Mouse (Mus musculus) lung, adult 2 months (tissue): Measurements from ENCODE around the gene Ypel3. TPM values are rescaled to one million over a fixed set of nuclear protein-coding genes. Genes with fewer than 3 reads are reported as not detected.

Source experiments
- DNase-seq: peaks from one replicate; pipeline ENCODE4 v3.0.0; 2022
- H3K4me1 ChIP-seq: fragments of 200-500 bp; 2 replicates; pipeline ENCODE4 v1.6.1; 2011; ENCODE audit warnings: low read length; ENCODE audit not compliant: control insufficient read depth, insufficient read depth
- H3K4me3 ChIP-seq: fragments of 200-500 bp; replicated peaks from 2 replicates; pipeline ENCODE3; 2011; ENCODE audit warnings: low read depth, mild to moderate bottlenecking, control low read depth, low read length; ENCODE audit errors: extremely low read depth
- CTCF ChIP-seq: fragments of 200-500 bp; IDR thresholded peaks from 2 replicates; pipeline ENCODE4 v1.5.1; 2011; ENCODE audit warnings: mild to moderate bottlenecking, low read length, control low read depth; ENCODE audit not compliant: insufficient read depth
- POLR2A ChIP-seq: fragments of 200-500 bp; IDR thresholded peaks from 2 replicates; pipeline ENCODE4 v1.6.1; 2011; ENCODE audit warnings: low read depth, mild to moderate bottlenecking, control low read depth, low read length, borderline replicate concordance; ENCODE audit errors: extremely low read depth
- WGBS: fragments of 180-500 bp; shearing (Covaris S2); methylation state at CpG from one replicate; pipeline ENCODE4 v1.1.7; 2018; 5-methylcytosine and 5-hydroxymethylcytosine counted together
- polyA plus RNA-seq: library from polyadenylated mRNA; depleted of rRNA; stranded (reverse); fragments of >200 nt; gene quantifications from 2 replicates; pipeline ENCODE4 v1.2.3, GENCODE M21; 2012

Gene Ypel3
- polyA plus RNA-seq, 1 experiment, result 390 TPM

GRCm38 (mm10) chr7:126789141-126789540 is 12.4 kb downstream of the Ypel3 start:
- DNase-seq, result no peak
- Histone ChIP-seq H3K4me1 (peaks cover 6% of the 10 kb centered on the region; the same call in 1 of the 2 replicates), H3K4me3 (no peak overlapping the region)
- WGBS, result 76% methylated on average over 4 of the region's 4 CpGs
- no peak for TF ChIP-seq CTCF
- TF ChIP-seq POLR2A, result no peak

DNA sequence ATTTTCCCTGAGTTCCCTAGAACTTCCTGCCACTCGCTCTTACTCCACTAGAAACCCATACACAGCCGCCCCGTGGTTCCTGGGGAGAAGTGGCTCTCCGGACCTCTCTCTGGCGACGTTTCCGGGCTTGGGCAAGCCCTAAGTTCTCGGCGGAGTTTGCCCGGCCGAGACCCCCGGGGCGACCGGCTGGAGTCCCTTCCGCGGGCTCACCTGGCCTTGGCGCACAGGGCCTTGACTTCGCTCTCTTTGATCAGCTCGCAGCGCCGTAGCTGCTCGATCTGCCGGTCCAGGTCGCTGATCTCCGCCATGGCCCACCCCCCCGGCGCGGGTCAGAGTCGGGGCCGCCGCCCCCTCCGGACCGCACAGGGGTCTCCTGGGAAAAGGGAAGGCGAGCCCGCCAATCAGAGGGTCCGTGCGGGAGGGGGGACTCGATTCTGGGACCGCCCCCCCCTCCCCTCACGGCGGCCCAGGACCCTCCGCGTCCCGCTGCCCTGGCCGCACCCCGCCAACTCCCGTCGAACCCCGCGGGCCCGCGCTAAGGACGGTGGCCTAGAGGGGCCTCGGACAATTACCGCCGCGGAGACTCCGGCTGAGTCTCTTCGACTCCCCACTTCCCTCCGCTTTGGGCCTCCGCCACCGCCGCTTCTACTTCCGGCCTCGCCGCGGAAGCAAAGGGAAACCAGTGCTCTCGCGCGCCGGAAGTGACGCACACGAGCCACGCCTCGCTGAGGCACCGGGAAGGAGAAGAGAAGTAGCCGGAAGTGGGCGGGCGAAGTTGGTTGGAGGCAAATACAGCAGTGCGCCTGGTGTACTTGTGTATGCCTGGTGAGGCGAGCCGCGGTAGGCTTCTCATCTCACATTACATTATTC is 15.3 kb downstream of the Ypel3 start, which contains the start of gene Ppp4c:
Gene Ppp4c (minus strand): TSS at position 646 of the 870 bp plus-strand sequence.
- peak; percentile 93 for DNase-seq
- WGBS, result under 1% methylated on average over 83 of the region's 83 CpGs
- Histone ChIP-seq H3K4me1 (peaks cover 6% of the 10 kb centered on the region), H3K4me3 (peak within 1 kb of the TSS; percentile 71)
- TF ChIP-seq CTCF (no peak), POLR2A (peak; percentile 82)

DNA sequence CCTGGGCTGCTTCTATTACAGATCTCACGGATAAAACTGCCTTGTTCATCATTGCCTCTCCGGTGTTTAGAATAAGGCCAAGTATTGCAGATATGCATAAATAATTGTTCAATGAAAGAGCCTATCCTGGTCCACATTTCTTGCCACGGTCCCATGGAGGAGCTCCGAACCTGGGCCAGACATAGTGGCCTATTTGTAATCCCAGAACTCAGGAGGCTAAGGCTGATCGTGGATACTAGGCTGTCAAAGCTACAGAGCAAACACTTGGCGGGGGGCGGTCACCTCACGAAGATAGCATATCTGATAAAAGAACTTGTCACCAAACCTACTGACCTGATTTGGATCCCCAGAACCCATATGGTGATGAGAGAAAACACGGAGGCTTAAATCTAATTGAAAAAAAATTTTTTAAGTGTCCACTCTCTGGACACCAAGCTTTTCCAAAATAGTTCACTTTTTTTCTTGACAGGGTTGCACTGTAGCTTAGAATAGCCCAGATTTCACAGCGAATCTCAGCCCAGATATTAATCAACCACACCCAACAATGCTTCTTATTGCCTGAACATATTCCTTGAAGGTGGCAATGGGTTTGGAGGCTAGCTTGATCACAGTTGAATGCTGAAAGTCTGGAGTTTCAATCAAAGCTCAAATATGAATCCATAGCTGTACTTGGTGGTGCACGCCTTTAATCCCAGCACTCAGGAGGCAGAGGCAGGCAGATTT is 16.1 kb downstream of the Ypel3 start:
- TF ChIP-seq POLR2A, result no peak
- TF ChIP-seq CTCF, result no peak
- H3K4me3 ChIP-seq, result peak overlapping the region; percentile 48
- DNase-seq, result no peak
- whole genome bisulfite sequencing, result 22% methylated on average over 11 of the region's 11 CpGs
- peaks cover 13% of the 10 kb centered on the region for H3K4me1 ChIP-seq

DNA sequence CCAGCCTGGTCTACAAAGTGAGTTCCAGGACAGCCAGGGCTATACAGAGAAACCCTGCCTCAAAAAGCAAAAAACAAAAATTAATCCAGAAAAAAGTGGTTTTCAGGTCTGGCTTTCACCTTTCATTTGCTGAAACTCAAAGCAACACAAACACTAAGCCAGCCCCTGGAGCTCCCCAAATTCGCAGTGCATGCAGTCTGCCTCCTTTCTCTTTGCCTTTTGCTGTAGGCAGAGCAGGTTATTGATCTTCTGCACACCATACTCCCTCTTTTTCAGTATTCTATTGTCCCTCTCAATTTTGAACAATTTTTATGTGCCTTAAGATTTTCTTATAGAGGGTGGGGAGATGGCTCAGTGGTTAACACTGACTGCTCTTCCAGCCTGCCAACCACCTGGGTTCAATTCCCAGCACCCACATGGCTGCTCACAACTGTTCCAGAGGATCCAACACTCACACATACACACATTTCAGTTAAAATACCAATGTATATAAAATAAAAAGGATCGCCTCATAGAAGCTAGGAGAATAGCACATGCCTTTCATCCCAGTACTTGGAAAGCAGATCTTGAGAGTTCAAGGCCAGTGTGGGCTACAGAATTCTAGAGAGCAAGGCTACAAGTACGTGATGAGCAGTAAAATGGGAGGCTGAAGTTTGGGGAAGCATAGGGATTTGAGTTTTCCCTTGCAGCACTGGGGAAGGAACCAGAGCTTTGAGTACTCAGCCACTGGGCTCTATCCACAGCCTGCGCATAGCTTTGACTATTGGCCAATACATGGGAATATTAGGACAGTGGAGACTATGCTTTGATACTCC is 16.9 kb downstream of the Ypel3 start:
- peaks cover 13% of the 10 kb centered on the region for H3K4me1 ChIP-seq
- TF ChIP-seq CTCF (no peak), POLR2A (no peak)
- no peak overlapping the region for H3K4me3 ChIP-seq
- DNase-seq, result no peak
- WGBS, result 79% methylated on average over 4 of the region's 4 CpGs

DNA sequence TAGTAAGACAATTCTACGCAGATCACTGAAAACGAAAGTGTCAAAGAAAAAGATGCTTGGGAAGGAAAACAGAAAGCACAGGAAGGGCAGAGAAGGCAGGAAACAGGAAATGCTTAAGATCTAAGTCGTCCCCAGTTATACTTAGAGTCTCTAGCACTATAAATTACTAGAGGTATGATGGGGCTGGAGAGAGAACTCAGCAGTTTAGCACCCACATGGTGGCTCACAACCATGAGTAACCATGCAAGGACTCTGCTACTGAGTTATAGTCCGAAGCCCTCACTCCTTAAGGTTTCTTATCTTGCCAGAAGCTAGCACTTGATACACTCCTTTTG is 17.5 kb downstream of the Ypel3 start:
- WGBS, result 39% methylated on average over 4 of the region's 4 CpGs
- TF ChIP-seq CTCF, result no peak
- TF ChIP-seq POLR2A, result no peak

GRCm38 (mm10) chr7:126795387-126796317 is 18.9 kb downstream of the Ypel3 start:
- no peak overlapping the region for H3K4me3 ChIP-seq
- H3K4me1 ChIP-seq, result peaks cover 14% of the 10 kb centered on the region
- no peak for DNase-seq
- WGBS, result 82% methylated on average over 16 of the region's 16 CpGs
- TF ChIP-seq POLR2A, result no peak
- TF ChIP-seq CTCF, result no peak

More for the DNA sequence above, 17.5 kb downstream of the Ypel3 start:
- H3K4me3 ChIP-seq, result no peak overlapping the region
- DNase-seq, result no peak
- peaks cover 13% of the 10 kb centered on the region for H3K4me1 ChIP-seq

- 62% methylated on average over 8 of the region's 8 CpGs for WGBS
- Histone ChIP-seq H3K4me1 (peaks cover 10% of the 10 kb centered on the region), H3K4me3 (no peak overlapping the region)
- DNase-seq, result no peak
- TF ChIP-seq POLR2A, result no peak
- peak; percentile 6; the same call in 1 of the 2 replicates for TF ChIP-seq CTCF
These were observed 19.7 kb downstream of the Ypel3 start for GRCm38 (mm10) chr7:126796350-126796932.

DNA sequence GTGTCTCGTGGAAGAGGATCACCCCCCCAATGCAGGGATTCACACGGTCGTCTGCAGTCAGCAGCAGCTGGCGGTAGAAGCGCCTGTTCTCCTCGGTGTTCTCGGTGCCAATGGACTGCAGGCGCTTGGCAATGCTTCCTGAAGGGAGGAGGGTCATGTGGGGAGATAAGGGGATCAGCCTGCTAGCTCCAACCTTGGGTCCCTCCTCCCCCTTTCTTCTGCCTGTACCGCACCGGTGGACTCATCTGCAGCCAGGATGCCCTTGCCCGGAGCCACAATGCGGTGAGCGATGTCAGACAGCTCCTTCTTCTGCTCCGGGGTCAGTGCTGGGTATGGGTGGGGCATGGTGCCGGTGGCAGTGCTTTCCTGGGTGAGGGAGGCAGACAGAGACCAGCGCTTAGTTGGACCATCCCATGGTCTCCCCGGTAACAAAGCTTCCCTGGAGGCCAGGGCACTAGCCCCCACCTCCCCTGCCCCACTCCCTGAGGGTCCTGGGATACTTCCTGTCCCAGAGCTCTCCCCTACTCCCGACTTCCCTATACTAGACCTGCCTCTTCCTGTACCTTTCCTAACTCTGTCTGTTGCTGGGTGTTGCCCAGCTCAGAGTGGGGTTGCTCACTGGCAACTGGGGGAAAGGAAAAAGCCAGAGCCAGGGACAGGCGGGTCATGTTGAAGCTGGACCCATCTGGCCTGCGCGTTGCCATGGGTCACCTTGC is 20.8 kb downstream of the Ypel3 start, which contains the start of gene Fam57b:
Gene Fam57b (plus strand): TSS at position 258 of the 716 bp plus-strand sequence.
- no peak for TF ChIP-seq CTCF
- H3K4me3 ChIP-seq, result peak within 1 kb of the TSS; percentile 100
- peaks cover 10% of the 10 kb centered on the region for H3K4me1 ChIP-seq
- peak; percentile 35 for DNase-seq
- 11% methylated on average over 21 of the region's 21 CpGs for WGBS
